Mouse (Mus musculus) stomach, embryonic 15.5 days (tissue): ENCODE data around the gene Mfsd2a. TPM values are rescaled to one million over a fixed set of nuclear protein-coding genes. Genes with fewer than 3 reads are reported as not detected.

Experiments
- ATAC-seq: fragments of 200-750 bp; cut with Nextera tagmentation; 2 replicates; pipeline ENCODE4 v1.8.0; 2017; ENCODE audit warnings: low read depth, moderate number of reproducible peaks, moderate TSS enrichment; ENCODE audit not compliant: insufficient read depth, low FRiP score
- H3K27ac ChIP-seq: fragments of 300-500 bp; sonication (generic); 2 replicates; pipeline ENCODE4 v1.5.1; 2015; ENCODE audit warnings: mild to moderate bottlenecking, inconsistent platforms
- H3K27me3 ChIP-seq: fragments of 300-500 bp; sonication (generic); replicated peaks from 2 replicates; pipeline ENCODE4 v1.6.1; 2015; ENCODE audit warnings: inconsistent platforms
- H3K36me3 ChIP-seq: fragments of 300-500 bp; sonication (generic); 2 replicates; pipeline ENCODE4 v1.6.1; 2015; ENCODE audit warnings: inconsistent platforms
- H3K4me1 ChIP-seq: fragments of 300-500 bp; sonication (generic); 2 replicates; pipeline ENCODE4 v1.6.1; 2015; ENCODE audit warnings: inconsistent platforms
- H3K4me2 ChIP-seq: fragments of 300-500 bp; sonication (generic); 2 replicates; pipeline ENCODE4 v1.6.1; 2015; ENCODE audit warnings: mild to moderate bottlenecking, inconsistent platforms
- H3K4me3 ChIP-seq: fragments of 300-500 bp; sonication (generic); replicated peaks from 2 replicates; pipeline ENCODE4 v1.5.1; 2015; ENCODE audit warnings: inconsistent platforms
- H3K9ac ChIP-seq: fragments of 300-500 bp; sonication (generic); 2 replicates; pipeline ENCODE4 v1.6.1; 2015; ENCODE audit warnings: inconsistent platforms
- H3K9me3 ChIP-seq: fragments of 300-500 bp; sonication (generic); 2 replicates; pipeline ENCODE4 v1.6.1; 2016; ENCODE audit warnings: inconsistent platforms
- WGBS: fragments of 180-500 bp; shearing (Covaris S2); methylation state at CpG from one replicate; pipeline ENCODE4 v1.1.7; 2015; 5-methylcytosine and 5-hydroxymethylcytosine counted together
- polyA plus RNA-seq: library from polyadenylated mRNA; unstranded; fragments of >200 nt; fragmentation: Nextera tagmentation; extraction: Ambion mirVana; gene quantifications from 2 replicates; pipeline ENCODE4 v1.2.1, GENCODE M21; 2015

Gene Mfsd2a
- polyA plus RNA-seq, 1 experiment from 2014 or later, result 4.1 TPM

GRCm38 (mm10) chr4:122930939-122931590 lies 29.9 kb downstream of the Mfsd2a start:
- Histone ChIP-seq H3K27ac (no peak overlapping the region), H3K4me1 (no peaks in the 10 kb centered on the region), H3K36me3 (no peaks in the 10 kb centered on the region), H3K4me2 (no peak overlapping the region), H3K9me3 (no peaks in the 10 kb centered on the region), H3K9ac (no peak overlapping the region), H3K27me3 (no peaks in the 10 kb centered on the region), H3K4me3 (no peak overlapping the region)
- WGBS, result 83% methylated on average over 2 of the region's 2 CpGs
- no peak for ATAC-seq

GRCm38 (mm10) chr4:122923392-122924344 lies 37.3 kb downstream of the Mfsd2a start:
- no peaks in the 10 kb centered on the region for H3K4me1 ChIP-seq
- H3K36me3 ChIP-seq, result no peaks in the 10 kb centered on the region
- H3K9ac ChIP-seq, result no peak overlapping the region
- H3K27me3 ChIP-seq, result no peaks in the 10 kb centered on the region
- H3K4me3 ChIP-seq, result no peak overlapping the region
- no peak overlapping the region for H3K4me2 ChIP-seq
- no peak overlapping the region for H3K27ac ChIP-seq
- ATAC-seq, result no peak
- H3K9me3 ChIP-seq, result no peaks in the 10 kb centered on the region
- WGBS, result 71% methylated on average over 15 of the region's 15 CpGs

- H3K27me3 ChIP-seq, result no peaks in the 10 kb centered on the region
- H3K4me2 ChIP-seq, result no peak overlapping the region
- no peaks in the 10 kb centered on the region for H3K36me3 ChIP-seq
- no peaks in the 10 kb centered on the region for H3K4me1 ChIP-seq
- WGBS, result 38% methylated on average over 1 of the region's 1 CpGs
- no peak overlapping the region for H3K27ac ChIP-seq
- H3K9ac ChIP-seq, result no peak overlapping the region
- no peak for ATAC-seq
- H3K9me3 ChIP-seq, result no peaks in the 10 kb centered on the region
- no peak overlapping the region for H3K4me3 ChIP-seq
These were observed 38.1 kb downstream of the Mfsd2a start for GRCm38 (mm10) chr4:122922841-122923240.

DNA sequence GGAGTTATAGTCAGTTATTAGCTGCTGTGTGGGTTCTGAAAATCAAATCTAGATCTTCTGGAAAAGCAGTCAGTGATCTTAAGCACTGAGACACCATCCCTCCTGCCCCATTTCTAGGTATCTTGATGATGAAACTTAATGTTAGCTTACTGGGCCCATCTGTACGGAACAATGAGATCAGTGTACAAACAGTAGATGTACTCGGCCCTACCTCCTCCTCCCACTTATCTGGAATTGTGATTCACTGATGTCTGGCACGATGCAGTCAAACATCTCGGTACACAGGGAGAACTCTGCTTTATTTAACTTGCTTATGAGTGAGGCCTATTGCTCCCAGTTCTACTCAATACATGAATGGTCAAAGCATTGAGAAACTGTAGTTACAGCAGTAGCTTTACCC lies 45.0 kb downstream of the Mfsd2a start:
- H3K27ac ChIP-seq, result no peak overlapping the region
- WGBS, result 78% methylated on average over 4 of the region's 4 CpGs
- ATAC-seq, result no peak

DNA sequence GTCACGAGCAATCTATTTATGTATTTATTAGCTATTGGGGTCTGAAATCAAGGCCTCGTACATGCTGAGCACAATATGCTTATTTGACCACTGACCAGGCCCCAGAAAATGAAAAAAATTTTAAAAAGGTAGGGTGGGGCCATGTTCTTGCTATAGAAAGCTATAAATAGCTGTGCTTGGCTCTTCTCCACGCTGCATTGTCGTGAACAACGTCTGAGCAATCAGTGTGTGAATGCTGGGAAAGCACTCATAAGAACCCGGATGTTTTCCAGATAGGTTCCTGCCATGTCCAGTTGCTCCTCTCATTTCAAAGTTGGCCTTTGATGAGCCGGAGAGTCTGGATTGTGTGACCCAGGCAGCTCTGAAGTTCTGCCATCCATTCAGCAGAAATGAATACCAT lies 46.8 kb downstream of the Mfsd2a start:
- ATAC-seq, result no peak
- Histone ChIP-seq H3K9me3 (no peaks in the 10 kb centered on the region), H3K27me3 (no peaks in the 10 kb centered on the region), H3K4me2 (no peak overlapping the region), H3K36me3 (no peaks in the 10 kb centered on the region), H3K4me3 (no peak overlapping the region), H3K4me1 (no peaks in the 10 kb centered on the region), H3K27ac (no peak overlapping the region), H3K9ac (no peak overlapping the region)
- WGBS, result 68% methylated on average over 7 of the region's 7 CpGs

More for the DNA sequence above, 45.0 kb downstream of the Mfsd2a start:
- H3K36me3 ChIP-seq, result no peaks in the 10 kb centered on the region
- H3K4me1 ChIP-seq, result no peaks in the 10 kb centered on the region
- H3K27me3 ChIP-seq, result no peaks in the 10 kb centered on the region
- no peak overlapping the region for H3K4me2 ChIP-seq
- H3K9ac ChIP-seq, result no peak overlapping the region
- no peaks in the 10 kb centered on the region for H3K9me3 ChIP-seq
- no peak overlapping the region for H3K4me3 ChIP-seq

DNA sequence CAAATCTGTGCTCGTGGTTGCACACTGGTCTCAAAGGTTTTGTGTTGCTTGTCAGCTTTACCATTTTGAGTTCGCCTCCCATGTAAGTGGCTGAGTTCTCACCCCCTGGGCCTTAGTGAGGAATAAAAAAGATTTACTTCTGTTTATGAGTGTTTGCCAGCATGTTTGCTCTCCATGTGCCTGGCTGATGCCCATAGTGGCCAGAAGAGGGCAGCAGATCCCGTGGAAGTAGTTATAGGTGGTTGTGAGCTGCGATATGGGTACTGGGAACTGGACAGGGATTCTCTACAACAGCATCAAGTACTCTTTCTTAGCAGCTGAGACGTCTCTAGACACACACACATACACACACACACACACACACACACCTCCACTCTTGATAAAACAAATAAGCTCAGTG lies 48.4 kb downstream of the Mfsd2a start:
- H3K27me3 ChIP-seq, result no peaks in the 10 kb centered on the region
- H3K4me2 ChIP-seq, result no peak overlapping the region
- WGBS, result 67% methylated on average over 5 of the region's 5 CpGs
- H3K4me1 ChIP-seq, result no peaks in the 10 kb centered on the region
- no peak overlapping the region for H3K9ac ChIP-seq
- no peak overlapping the region for H3K4me3 ChIP-seq
- no peaks in the 10 kb centered on the region for H3K36me3 ChIP-seq
- H3K9me3 ChIP-seq, result no peaks in the 10 kb centered on the region
- H3K27ac ChIP-seq, result no peak overlapping the region
- ATAC-seq, result no peak

DNA sequence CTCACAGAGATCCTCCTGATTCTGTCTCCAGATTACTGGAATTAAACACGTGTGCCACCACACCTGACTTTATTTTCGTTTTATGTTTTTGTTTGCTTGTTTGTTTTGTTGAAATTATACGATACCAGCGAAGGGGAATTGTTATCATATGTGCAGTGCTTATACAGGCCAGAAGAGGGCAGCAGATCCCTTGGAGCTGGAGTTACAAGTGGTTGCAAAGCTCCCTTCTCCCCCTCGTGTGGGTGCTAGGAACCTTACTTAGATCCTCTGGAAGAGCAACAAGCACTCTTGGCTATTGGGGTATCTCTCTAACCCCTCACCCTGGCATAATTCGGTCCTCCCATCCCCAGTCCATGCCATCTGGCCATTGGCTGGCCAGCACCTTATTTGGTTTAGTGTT lies 50.4 kb downstream of the Mfsd2a start:
- no peaks in the 10 kb centered on the region for H3K9me3 ChIP-seq
- no peaks in the 10 kb centered on the region for H3K4me1 ChIP-seq
- H3K27me3 ChIP-seq, result no peaks in the 10 kb centered on the region
- no peak overlapping the region for H3K9ac ChIP-seq
- WGBS, result 44% methylated on average over 6 of the region's 6 CpGs
- ATAC-seq, result no peak
- H3K4me2 ChIP-seq, result no peak overlapping the region
- no peaks in the 10 kb centered on the region for H3K36me3 ChIP-seq
- no peak overlapping the region for H3K4me3 ChIP-seq
- H3K27ac ChIP-seq, result no peak overlapping the region

GRCm38 (mm10) chr4:122909572-122910189 lies 51.3 kb downstream of the Mfsd2a start:
- no peaks in the 10 kb centered on the region for H3K4me1 ChIP-seq
- no peak overlapping the region for H3K27ac ChIP-seq
- H3K9ac ChIP-seq, result no peak overlapping the region
- H3K4me3 ChIP-seq, result no peak overlapping the region
- H3K9me3 ChIP-seq, result no peaks in the 10 kb centered on the region
- no peak overlapping the region for H3K4me2 ChIP-seq
- H3K36me3 ChIP-seq, result no peaks in the 10 kb centered on the region
- ATAC-seq, result no peak
- no peaks in the 10 kb centered on the region for H3K27me3 ChIP-seq
- WGBS, result 52% methylated on average over 12 of the region's 12 CpGs

- Histone ChIP-seq H3K9ac (no peak overlapping the region), H3K4me3 (no peak overlapping the region), H3K4me2 (no peak overlapping the region), H3K27me3 (no peaks in the 10 kb centered on the region), H3K27ac (no peak overlapping the region), H3K9me3 (no peaks in the 10 kb centered on the region), H3K4me1 (no peaks in the 10 kb centered on the region), H3K36me3 (no peaks in the 10 kb centered on the region)
- WGBS, result 83% methylated on average over 10 of the region's 10 CpGs
- no peak for ATAC-seq
These were observed 55.6 kb downstream of the Mfsd2a start for GRCm38 (mm10) chr4:122905359-122905758.

DNA sequence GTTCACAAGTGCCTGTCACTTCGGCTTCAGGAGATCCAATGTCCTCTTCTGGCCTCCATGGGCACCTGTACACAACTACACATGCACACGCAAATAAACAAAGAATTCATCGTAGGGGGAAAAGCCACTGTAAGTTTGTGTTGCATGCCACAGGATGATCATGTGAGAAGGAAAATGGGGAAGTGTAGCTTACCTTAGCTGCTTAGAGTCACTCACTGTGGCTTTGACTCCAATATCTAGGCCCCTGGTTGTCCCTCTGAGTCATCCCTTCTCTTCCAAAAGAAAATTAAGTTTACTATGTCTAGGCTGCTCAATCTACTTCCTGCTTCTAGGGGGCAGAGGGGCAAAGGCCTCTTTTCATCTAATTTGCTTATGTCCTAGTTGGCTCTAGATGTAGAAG lies 57.3 kb downstream of the Mfsd2a start:
- no peak overlapping the region for H3K27ac ChIP-seq
- no peak overlapping the region for H3K4me2 ChIP-seq
- no peaks in the 10 kb centered on the region for H3K9me3 ChIP-seq
- no peaks in the 10 kb centered on the region for H3K36me3 ChIP-seq
- H3K9ac ChIP-seq, result no peak overlapping the region
- no peak overlapping the region for H3K4me3 ChIP-seq
- WGBS, result 85% methylated on average over 3 of the region's 3 CpGs
- no peaks in the 10 kb centered on the region for H3K27me3 ChIP-seq
- H3K4me1 ChIP-seq, result no peaks in the 10 kb centered on the region
- ATAC-seq, result no peak

DNA sequence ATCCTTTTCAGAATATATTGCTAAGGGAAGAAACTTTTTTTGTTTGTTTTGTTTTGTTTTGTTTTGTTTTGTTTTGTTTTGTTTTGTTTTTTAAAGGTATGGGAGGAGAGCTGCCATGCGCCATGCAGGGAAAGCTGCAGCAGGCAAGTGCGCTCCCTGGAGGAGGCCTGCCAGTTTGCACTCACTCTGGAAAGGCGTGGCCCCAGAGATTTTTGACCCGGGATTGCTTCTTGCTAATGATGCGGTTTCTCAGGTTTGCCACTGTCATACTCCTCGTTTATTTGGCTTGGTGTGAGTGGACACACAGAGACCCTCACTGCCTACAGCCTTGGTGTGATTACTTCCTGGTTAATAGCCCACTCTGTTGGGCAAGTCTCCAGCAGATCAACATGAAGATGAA lies 58.8 kb downstream of the Mfsd2a start:
- Histone ChIP-seq H3K27me3 (no peaks in the 10 kb centered on the region), H3K9ac (no peak overlapping the region), H3K4me3 (no peak overlapping the region), H3K4me2 (no peak overlapping the region), H3K9me3 (no peaks in the 10 kb centered on the region), H3K27ac (no peak overlapping the region), H3K4me1 (no peaks in the 10 kb centered on the region), H3K36me3 (no peaks in the 10 kb centered on the region)
- ATAC-seq, result no peak
- 21% methylated on average over 6 of the region's 6 CpGs for WGBS

- no peak overlapping the region for H3K27ac ChIP-seq
- no peak for ATAC-seq
- H3K4me1 ChIP-seq, result no peaks in the 10 kb centered on the region
- 14% methylated on average over 5 of the region's 5 CpGs for WGBS
- no peak overlapping the region for H3K9ac ChIP-seq
- no peak overlapping the region for H3K4me3 ChIP-seq
- H3K27me3 ChIP-seq, result no peaks in the 10 kb centered on the region
- H3K4me2 ChIP-seq, result no peak overlapping the region
- H3K36me3 ChIP-seq, result no peaks in the 10 kb centered on the region
- H3K9me3 ChIP-seq, result no peaks in the 10 kb centered on the region
These were observed 62.7 kb downstream of the Mfsd2a start for GRCm38 (mm10) chr4:122898313-122898712.
